Mouse (Mus musculus) liver, embryonic 14.5 days (tissue): ENCODE measurements around the gene Lgr6. TPM values are rescaled to one million over a fixed set of nuclear protein-coding genes. Genes with fewer than 3 reads are reported as not detected.

Source experiments
- ATAC-seq: fragments of 200-750 bp; cut with Nextera tagmentation; 2 replicates; pipeline ENCODE4 v1.8.0; 2017; ENCODE audit warnings: moderate number of reproducible peaks, mild to moderate bottlenecking, moderate library complexity; ENCODE audit not compliant: insufficient read depth
- DNase-seq, 3 experiments: peaks; one replicate each; pipeline ENCODE4 v3.0.0-alpha.2; 2012 to 2013; ENCODE audit warnings: low read depth in 3 of 3, low spot score in 3 of 3
- H3K27ac ChIP-seq: fragments of 300-500 bp; sonication (generic); 2 replicates; pipeline ENCODE4 v1.5.1; 2014; ENCODE audit warnings: moderate library complexity, mild to moderate bottlenecking, control low read depth, inconsistent platforms
- H3K27me3 ChIP-seq: fragments of 300-500 bp; sonication (generic); 2 replicates; pipeline ENCODE4 v1.6.1; 2014; ENCODE audit warnings: mild to moderate bottlenecking, low read length, moderate library complexity; ENCODE audit not compliant: control insufficient read depth, insufficient read depth
- H3K36me3 ChIP-seq: fragments of 300-500 bp; sonication (generic); replicated peaks from 2 replicates; pipeline ENCODE4 v1.6.1; 2014; ENCODE audit warnings: low read depth; ENCODE audit not compliant: control insufficient read depth, insufficient read depth
- H3K4me1 ChIP-seq, 2 experiments: fragments of 200-500 bp in 1 of 2; fragments of 300-500 bp in 1 of 2; sonication (generic) in 1 of 2; replicated peaks; 2 replicates each; pipeline ENCODE4 v1.6.1; 2012 to 2014; ENCODE audit warnings: antibody characterized with exemption in 1 of 2, inconsistent platforms in 1 of 2, low read length in 1 of 2; ENCODE audit not compliant: control insufficient read depth in 2 of 2, insufficient read depth in 2 of 2
- H3K4me2 ChIP-seq: fragments of 300-500 bp; sonication (generic); 2 replicates; pipeline ENCODE4 v1.6.1; 2014; ENCODE audit warnings: low read depth, mild to moderate bottlenecking, control low read depth, moderate library complexity
- H3K4me3 ChIP-seq, 2 experiments: fragments of 200-500 bp in 1 of 2; fragments of 300-500 bp in 1 of 2; sonication (generic) in 1 of 2; 2 replicates each; pipeline ENCODE4 v1.5.1; 2012 to 2014; ENCODE audit warnings: low read depth in 2 of 2, low read length in 2 of 2, mild to moderate bottlenecking in 2 of 2, control low read depth in 1 of 2, inconsistent platforms in 1 of 2, moderate library complexity in 1 of 2; ENCODE audit not compliant: insufficient read depth in 1 of 2
- H3K9ac ChIP-seq: fragments of 300-500 bp; sonication (generic); replicated peaks from 2 replicates; pipeline ENCODE4 v1.6.1; 2014; ENCODE audit warnings: mild to moderate bottlenecking, control low read depth, moderate library complexity
- H3K9me3 ChIP-seq: fragments of 300-500 bp; sonication (generic); 2 replicates; pipeline ENCODE4 v1.6.1; 2016; ENCODE audit warnings: low read length, mixed read lengths; ENCODE audit not compliant: control insufficient read depth
- CTCF ChIP-seq: IDR thresholded peaks from 2 replicates; pipeline ENCODE4 v1.5.1; 2016; ENCODE audit warnings: antibody characterized with exemption, low read depth, control low read depth
- EP300 ChIP-seq: IDR thresholded peaks from 2 replicates; pipeline ENCODE4 v1.6.1; 2016; ENCODE audit warnings: antibody characterized with exemption, low read depth
- WGBS: fragments of 180-500 bp; shearing (Covaris S2); extraction: QIAGEN DNeasy Blood & Tissue Kit; methylation state at CpG from one replicate; pipeline ENCODE4 v1.1.7; 2014; ENCODE audit not compliant: insufficient replicate concordance; 5-methylcytosine and 5-hydroxymethylcytosine counted together
- polyA plus RNA-seq, 2 experiments: library from polyadenylated mRNA; depleted of rRNA in 1 of 2; stranded (reverse) in 1 of 2; unstranded in 1 of 2; fragments of >200 nt; fragmentation: Nextera tagmentation in 1 of 2; extraction: Ambion mirVana in 1 of 2; gene quantifications; 2 replicates each; pipeline versions ENCODE4 v1.2.1 to v1.2.3; 2012 to 2014

Lgr6 gene
- polyA plus RNA-seq, 2 experiments: 0.02 to 0.05 TPM

DNA sequence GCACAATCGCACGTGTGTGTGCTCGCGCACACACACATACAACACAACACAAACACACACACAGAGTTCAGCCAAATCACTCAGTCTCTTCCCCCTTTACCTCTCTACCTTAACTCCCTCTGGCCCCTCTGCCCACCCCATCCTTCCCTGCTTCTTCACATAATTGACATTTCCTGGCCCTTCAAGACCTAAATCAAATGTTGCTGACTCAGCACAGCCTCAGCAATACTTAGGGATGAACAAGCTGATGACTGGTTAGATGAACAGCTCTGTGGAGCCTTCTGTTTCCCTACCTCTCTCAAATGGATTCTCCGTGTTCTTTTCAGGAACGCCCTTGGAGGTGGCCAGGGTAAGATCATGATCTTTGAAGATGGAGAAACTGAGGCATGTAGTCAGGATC lies 43.8 kb downstream of the Lgr6 start:
- no peak for ATAC-seq
- H3K4me1 ChIP-seq: no peaks in the 10 kb centered on the region
- 73% methylated on average over 6 of the region's 6 CpGs for WGBS
- H3K4me3 ChIP-seq: no peak overlapping the region
- no peak overlapping the region for H3K4me2 ChIP-seq
- H3K9ac ChIP-seq: no peak overlapping the region
- no peaks in the 10 kb centered on the region for H3K27me3 ChIP-seq
- H3K9me3 ChIP-seq: no peaks in the 10 kb centered on the region
- H3K36me3 ChIP-seq: no peaks in the 10 kb centered on the region
- H3K27ac ChIP-seq: no peak overlapping the region
- DNase-seq: no peak
- TF ChIP-seq CTCF: no peak

- no peak for ATAC-seq
- Histone ChIP-seq H3K4me2 (no peak overlapping the region), H3K4me1 (no peaks in the 10 kb centered on the region), H3K36me3 (no peaks in the 10 kb centered on the region), H3K4me3 (no peak overlapping the region), H3K9ac (no peak overlapping the region), H3K27ac (no peak overlapping the region), H3K9me3 (no peaks in the 10 kb centered on the region), H3K27me3 (no peaks in the 10 kb centered on the region)
- TF ChIP-seq CTCF: no peak
- TF ChIP-seq EP300: no peak
- 54% methylated on average over 6 of the region's 6 CpGs for WGBS
- no peak for DNase-seq
Measured at GRCm38 (mm10) chr1:135060174-135060573, 44.9 kb downstream of the Lgr6 start.

- H3K9ac ChIP-seq: no peak overlapping the region
- no peak overlapping the region for H3K27ac ChIP-seq
- no peaks in the 10 kb centered on the region for H3K27me3 ChIP-seq
- 66% methylated on average over 8 of the region's 8 CpGs for WGBS
- H3K4me1 ChIP-seq: no peaks in the 10 kb centered on the region
- H3K9me3 ChIP-seq: no peaks in the 10 kb centered on the region
- no peak overlapping the region for H3K4me2 ChIP-seq
- no peak overlapping the region for H3K4me3 ChIP-seq
- H3K36me3 ChIP-seq: no peaks in the 10 kb centered on the region
- TF ChIP-seq CTCF (no peak), EP300 (no peak)
- ATAC-seq (no peak), DNase-seq (no peak)
Measured at GRCm38 (mm10) chr1:135056901-135057300, 48.2 kb downstream of the Lgr6 start.

GRCm38 (mm10) chr1:135054121-135054520 lies 51.0 kb downstream of the Lgr6 start:
- Histone ChIP-seq H3K4me1 (no peaks in the 10 kb centered on the region), H3K9me3 (no peaks in the 10 kb centered on the region), H3K4me2 (no peak overlapping the region), H3K9ac (no peak overlapping the region), H3K27ac (no peak overlapping the region), H3K36me3 (no peaks in the 10 kb centered on the region), H3K4me3 (no peak overlapping the region), H3K27me3 (no peaks in the 10 kb centered on the region)
- 55% methylated on average over 5 of the region's 5 CpGs for WGBS
- TF ChIP-seq EP300 (no peak), CTCF (no peak)
- DNase-seq (no peak), ATAC-seq (no peak)

DNA sequence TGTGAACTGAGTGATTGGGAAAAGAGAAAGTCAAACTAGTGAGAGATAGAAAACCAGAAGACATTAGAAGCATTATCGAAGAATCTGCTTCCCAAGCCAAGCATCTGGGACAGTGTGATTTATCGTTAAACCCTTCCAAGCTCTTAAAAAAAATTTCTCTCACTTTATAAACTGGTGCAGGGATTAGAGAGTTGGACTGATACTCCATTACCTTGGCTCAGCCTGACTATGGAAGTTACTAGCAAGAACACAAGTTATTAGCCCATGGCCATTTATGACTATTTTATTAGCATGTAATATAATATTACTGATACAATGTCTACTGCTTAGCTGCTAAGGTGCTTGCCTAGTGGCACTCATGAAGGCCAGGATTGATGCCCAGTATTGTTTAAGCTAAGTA lies 60.6 kb downstream of the Lgr6 start:
- Histone ChIP-seq H3K27me3 (no peaks in the 10 kb centered on the region), H3K27ac (no peak overlapping the region), H3K4me3 (no peak overlapping the region), H3K9ac (no peak overlapping the region), H3K4me1 (no peaks in the 10 kb centered on the region), H3K4me2 (no peak overlapping the region), H3K9me3 (no peaks in the 10 kb centered on the region), H3K36me3 (no peaks in the 10 kb centered on the region)
- TF ChIP-seq EP300: no peak
- TF ChIP-seq CTCF: no peak
- ATAC-seq: no peak
- no peak for DNase-seq
- 82% methylated on average over 2 of the region's 2 CpGs for WGBS

DNA sequence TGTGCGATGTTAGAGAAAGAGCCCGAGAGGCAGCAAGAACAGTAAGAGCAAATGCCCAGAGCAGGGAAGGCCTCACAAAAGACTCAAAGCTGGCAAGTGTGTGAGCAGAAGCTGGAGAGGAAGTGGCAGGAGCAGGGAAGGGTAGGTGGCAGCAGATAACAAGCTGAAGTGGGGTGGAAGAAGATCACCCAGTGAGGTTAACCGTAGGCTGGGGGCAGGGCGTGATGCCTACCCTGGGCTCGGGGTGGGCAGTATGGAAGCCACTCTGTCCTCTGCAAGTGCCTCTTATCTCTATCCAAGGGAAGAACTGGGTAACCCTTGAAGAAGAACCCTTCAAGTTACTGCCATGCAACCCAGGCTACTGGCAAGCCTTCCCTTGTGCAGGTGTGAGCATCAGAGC lies 68.8 kb downstream of the Lgr6 start:
- ATAC-seq: no peak
- no peaks in the 10 kb centered on the region for H3K36me3 ChIP-seq
- DNase-seq: no peak
- no peaks in the 10 kb centered on the region for H3K27me3 ChIP-seq
- no peaks in the 10 kb centered on the region for H3K4me1 ChIP-seq
- H3K27ac ChIP-seq: no peak overlapping the region
- 37% methylated on average over 5 of the region's 5 CpGs for WGBS
- no peak overlapping the region for H3K9ac ChIP-seq
- no peaks in the 10 kb centered on the region for H3K9me3 ChIP-seq
- no peak overlapping the region for H3K4me2 ChIP-seq
- no peak overlapping the region for H3K4me3 ChIP-seq
- no peak for TF ChIP-seq CTCF
- TF ChIP-seq EP300: no peak
